Mouse (Mus musculus) intestine, embryonic 16.5 days (tissue): ENCODE results near the gene Necap1. TPM values are rescaled to one million over a fixed set of nuclear protein-coding genes. Genes with fewer than 3 reads are reported as not detected.

Experiments
- ATAC-seq: fragments of 200-750 bp; cut with Nextera tagmentation; 2 replicates; pipeline ENCODE4 v1.8.0; 2017; ENCODE audit warnings: moderate TSS enrichment, moderate library complexity
- H3K27ac ChIP-seq: fragments of 300-500 bp; sonication (generic); 2 replicates; pipeline ENCODE4 v1.5.1; 2014; ENCODE audit warnings: mild to moderate bottlenecking, low read length
- H3K27me3 ChIP-seq: fragments of 300-500 bp; sonication (generic); replicated peaks from 2 replicates; pipeline ENCODE4 v1.6.1; 2014; ENCODE audit warnings: low read length, control low read depth, mixed read lengths; ENCODE audit not compliant: control insufficient read depth, insufficient read depth
- H3K36me3 ChIP-seq: fragments of 300-500 bp; sonication (generic); 2 replicates; pipeline ENCODE4 v1.6.1; 2014; ENCODE audit warnings: low read length, control low read depth; ENCODE audit not compliant: control insufficient read depth, insufficient read depth
- H3K4me1 ChIP-seq: fragments of 300-500 bp; sonication (generic); 2 replicates; pipeline ENCODE4 v1.6.1; 2014; ENCODE audit warnings: low read length, control low read depth, mixed read lengths; ENCODE audit not compliant: control insufficient read depth, insufficient read depth
- H3K4me2 ChIP-seq: fragments of 300-500 bp; sonication (generic); 2 replicates; pipeline ENCODE4 v1.6.1; 2014; ENCODE audit warnings: low read depth, low read length, control low read depth
- H3K4me3 ChIP-seq: fragments of 300-500 bp; sonication (generic); 2 replicates; pipeline ENCODE4 v1.5.1; 2014; ENCODE audit warnings: mild to moderate bottlenecking, low read length
- H3K9ac ChIP-seq: fragments of 300-500 bp; sonication (generic); 2 replicates; pipeline ENCODE4 v1.6.1; 2014; ENCODE audit warnings: low read depth, low read length
- H3K9me3 ChIP-seq: fragments of 300-500 bp; sonication (generic); 2 replicates; pipeline ENCODE4 v1.6.1; 2016; ENCODE audit warnings: low read length, control low read depth; ENCODE audit not compliant: control insufficient read depth
- WGBS: fragments of 180-500 bp; shearing (Covaris S2); extraction: QIAGEN DNeasy Blood & Tissue Kit; methylation state at CpG from one replicate; pipeline ENCODE4 v1.1.7; 2014; 5-methylcytosine and 5-hydroxymethylcytosine counted together
- polyA plus RNA-seq: library from polyadenylated mRNA; unstranded; fragments of >200 nt; fragmentation: Nextera tagmentation; extraction: Ambion mirVana; gene quantifications from 2 replicates; pipeline ENCODE4 v1.2.1, GENCODE M21; 2015

Necap1 gene
- polyA plus RNA-seq, 1 experiment from 2014 or later: 60.8 TPM

DNA sequence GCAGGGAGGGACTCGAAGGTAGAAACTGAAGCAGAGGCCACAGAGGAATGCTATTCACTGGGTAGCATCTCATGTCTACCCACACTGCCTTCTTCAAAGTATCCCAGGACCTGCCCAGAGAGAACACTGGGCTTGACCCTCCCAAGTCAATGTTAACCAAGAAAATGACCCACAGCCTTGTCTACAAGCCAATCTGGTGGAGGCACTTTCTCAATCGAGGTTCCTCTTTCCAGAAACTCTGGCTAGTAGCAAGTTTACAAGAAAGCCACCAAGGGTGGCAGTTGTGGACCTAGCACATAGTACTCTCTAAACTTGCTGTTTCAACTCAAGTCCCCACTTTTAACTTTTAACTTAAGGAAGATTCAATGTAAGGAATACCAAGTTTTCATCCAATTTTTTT lies 21.6 kb upstream of the Necap1 start:
- WGBS: 56% methylated on average over 2 of the region's 2 CpGs
- no peaks in the 10 kb centered on the region for H3K4me1 ChIP-seq
- H3K9me3 ChIP-seq: no peaks in the 10 kb centered on the region
- ATAC-seq: no peak
- no peak overlapping the region for H3K4me3 ChIP-seq
- no peaks in the 10 kb centered on the region for H3K36me3 ChIP-seq
- H3K27me3 ChIP-seq: no peaks in the 10 kb centered on the region
- H3K4me2 ChIP-seq: no peak overlapping the region
- H3K27ac ChIP-seq: no peak overlapping the region
- no peak overlapping the region for H3K9ac ChIP-seq

DNA sequence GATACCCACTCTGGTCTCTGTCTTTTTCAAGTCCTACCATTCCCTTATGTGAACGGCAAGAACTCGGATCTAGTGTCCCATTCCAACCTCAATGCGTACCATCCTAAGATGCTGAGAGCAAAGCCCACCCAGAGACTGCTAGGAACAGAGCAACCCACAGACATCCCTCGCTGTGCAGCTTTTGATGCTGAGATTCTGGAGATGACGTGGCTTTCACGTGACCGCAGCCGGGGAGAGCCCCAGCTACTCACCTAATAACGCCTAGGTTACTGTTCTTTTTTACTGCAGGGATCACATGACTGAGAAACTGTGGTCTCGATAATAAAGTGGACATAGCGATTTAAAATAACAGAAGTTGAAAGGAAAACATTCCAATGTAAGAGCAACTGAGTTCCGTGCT lies 19.7 kb upstream of the Necap1 start:
- WGBS: 73% methylated on average over 12 of the region's 12 CpGs
- no peak for ATAC-seq

GRCm38 (mm10) chr6:122855955-122856354 lies 18.3 kb upstream of the Necap1 start, which contains the start of gene C3ar1:
TSS of gene C3ar1 (minus strand) at chr6:122856161.
- Histone ChIP-seq H3K4me2 (no peak within 1 kb of the TSS), H3K27ac (no peak within 1 kb of the TSS), H3K9ac (no peak within 1 kb of the TSS), H3K27me3 (no peaks in the 10 kb centered on the region), H3K4me1 (no peaks in the 10 kb centered on the region), H3K9me3 (no peaks in the 10 kb centered on the region), H3K4me3 (no peak within 1 kb of the TSS), H3K36me3 (no peaks in the 10 kb centered on the region)
- 55% methylated on average over 7 of the region's 7 CpGs for WGBS
- 0 out of 2 replicates have a peak, but pooled peaks have one; percentile 36 for ATAC-seq

More for the DNA sequence above, 19.7 kb upstream of the Necap1 start:
- H3K4me1 ChIP-seq: no peaks in the 10 kb centered on the region
- no peak overlapping the region for H3K27ac ChIP-seq
- H3K9me3 ChIP-seq: no peaks in the 10 kb centered on the region
- H3K4me3 ChIP-seq: no peak overlapping the region
- H3K36me3 ChIP-seq: no peaks in the 10 kb centered on the region
- H3K4me2 ChIP-seq: no peak overlapping the region
- H3K9ac ChIP-seq: no peak overlapping the region
- no peaks in the 10 kb centered on the region for H3K27me3 ChIP-seq

DNA sequence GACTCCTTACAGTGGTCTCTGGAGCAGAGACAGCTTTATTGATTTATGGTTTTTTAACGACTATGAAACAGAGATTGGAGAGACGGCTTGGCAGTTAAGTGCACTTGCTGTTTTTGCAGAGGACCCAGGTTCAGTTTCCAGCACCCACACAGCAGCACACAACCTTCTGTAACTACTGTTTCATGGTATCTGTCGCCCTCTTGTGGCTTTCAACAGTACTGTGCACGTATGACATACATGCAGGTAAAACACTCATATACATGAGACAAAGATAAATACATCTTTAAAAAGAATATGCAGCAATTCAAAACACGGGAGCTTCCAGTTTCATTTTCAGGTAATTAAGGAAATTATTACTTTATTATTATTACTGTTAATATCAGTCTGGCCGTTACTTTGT lies 11.8 kb upstream of the Necap1 start:
- H3K9ac ChIP-seq: no peak overlapping the region
- no peak for ATAC-seq
- H3K4me1 ChIP-seq: no peaks in the 10 kb centered on the region
- 66% methylated on average over 6 of the region's 6 CpGs for whole genome bisulfite sequencing
- H3K27ac ChIP-seq: no peak overlapping the region
- no peaks in the 10 kb centered on the region for H3K36me3 ChIP-seq
- H3K9me3 ChIP-seq: no peaks in the 10 kb centered on the region; the same call in 1 of the 2 replicates
- H3K4me2 ChIP-seq: no peak overlapping the region
- H3K4me3 ChIP-seq: no peak overlapping the region
- H3K27me3 ChIP-seq: no peaks in the 10 kb centered on the region

GRCm38 (mm10) chr6:122862871-122863270 lies 11.4 kb upstream of the Necap1 start:
- H3K9me3 ChIP-seq: no peaks in the 10 kb centered on the region; the same call in 1 of the 2 replicates
- no peak for ATAC-seq
- H3K4me2 ChIP-seq: no peak overlapping the region
- 82% methylated on average over 1 of the region's 1 CpGs for WGBS
- no peaks in the 10 kb centered on the region for H3K27me3 ChIP-seq
- no peaks in the 10 kb centered on the region for H3K36me3 ChIP-seq
- no peak overlapping the region for H3K4me3 ChIP-seq
- no peak overlapping the region for H3K27ac ChIP-seq
- no peak overlapping the region for H3K9ac ChIP-seq
- H3K4me1 ChIP-seq: no peaks in the 10 kb centered on the region

DNA sequence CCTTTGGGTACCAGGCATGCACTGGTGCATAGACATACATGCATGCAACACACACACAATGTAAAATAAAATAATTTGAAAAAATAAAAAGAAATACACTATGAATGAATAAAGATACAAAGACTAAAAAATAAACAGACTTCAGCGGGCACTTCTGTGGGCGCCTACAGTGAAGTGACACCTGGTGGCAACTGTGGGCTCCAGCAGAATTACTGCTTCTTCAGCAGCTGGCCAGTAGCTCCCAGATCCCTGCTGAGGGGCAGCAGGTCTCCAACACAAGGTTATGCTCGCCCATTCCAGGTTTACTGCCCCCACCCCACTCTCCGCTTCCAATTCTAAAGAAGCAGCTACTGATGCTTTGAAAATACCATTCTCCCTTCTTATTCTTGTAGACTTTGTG lies 6.4 kb upstream of the Necap1 start:
- WGBS: 51% methylated on average over 4 of the region's 4 CpGs
- no peak overlapping the region for H3K4me3 ChIP-seq
- no peaks in the 10 kb centered on the region for H3K9me3 ChIP-seq
- H3K36me3 ChIP-seq: no peaks in the 10 kb centered on the region
- H3K27me3 ChIP-seq: no peaks in the 10 kb centered on the region
- ATAC-seq: no peak
- H3K27ac ChIP-seq: no peak overlapping the region
- no peak overlapping the region for H3K9ac ChIP-seq
- no peaks in the 10 kb centered on the region for H3K4me1 ChIP-seq
- no peak overlapping the region for H3K4me2 ChIP-seq

DNA sequence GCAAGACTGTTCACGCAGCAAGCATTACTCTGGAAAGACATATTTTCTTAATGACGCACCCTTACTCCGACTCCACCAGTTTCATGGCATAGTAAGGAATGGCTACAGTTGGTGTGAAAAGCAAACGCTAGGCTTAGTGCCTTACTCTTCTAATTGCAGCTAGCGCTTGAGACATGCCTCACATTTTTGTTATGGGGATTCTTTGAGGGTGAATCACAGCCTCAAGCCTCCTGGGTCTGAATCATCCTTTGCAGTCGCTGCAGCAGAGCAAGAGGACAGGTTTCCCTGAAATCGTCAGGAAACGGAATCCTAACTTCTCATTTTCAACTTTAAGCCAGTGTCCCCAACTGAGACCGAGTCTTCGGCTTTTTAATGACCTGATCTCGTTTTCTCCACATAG lies 4.4 kb upstream of the Necap1 start:
- no peak overlapping the region for H3K4me2 ChIP-seq
- no peaks in the 10 kb centered on the region for H3K9me3 ChIP-seq
- H3K9ac ChIP-seq: no peak overlapping the region
- no peaks in the 10 kb centered on the region for H3K4me1 ChIP-seq
- no peaks in the 10 kb centered on the region for H3K27me3 ChIP-seq
- WGBS: 75% methylated on average over 11 of the region's 11 CpGs
- no peak overlapping the region for H3K27ac ChIP-seq
- H3K36me3 ChIP-seq: no peaks in the 10 kb centered on the region
- ATAC-seq: no peak
- H3K4me3 ChIP-seq: no peak overlapping the region

DNA sequence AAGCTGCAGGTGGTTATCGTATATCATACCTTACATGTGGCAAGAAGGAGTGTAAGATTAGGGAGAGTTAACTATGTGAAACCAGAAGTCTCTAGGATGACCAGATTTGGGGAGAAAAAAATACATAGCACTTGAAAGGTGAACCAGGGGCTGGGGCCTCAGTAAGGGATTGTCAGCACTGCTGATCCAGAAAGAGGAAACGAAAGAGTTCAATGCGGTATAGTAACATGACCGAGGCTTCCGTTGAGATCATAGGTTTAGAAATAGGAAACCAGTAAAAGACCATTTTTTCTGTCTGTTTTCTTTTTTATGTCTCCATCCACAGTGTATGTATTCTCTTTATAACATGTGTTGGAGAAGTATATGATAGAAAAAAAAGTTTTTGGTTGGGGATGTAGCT lies 1.5 kb upstream of the Necap1 start:
- Histone ChIP-seq H3K4me2 (no peak overlapping the region), H3K36me3 (no peaks in the 10 kb centered on the region), H3K9ac (no peak overlapping the region), H3K27ac (no peak overlapping the region), H3K4me1 (peaks cover 7% of the 10 kb centered on the region), H3K27me3 (no peaks in the 10 kb centered on the region), H3K9me3 (no peaks in the 10 kb centered on the region), H3K4me3 (no peak overlapping the region)
- no peak for ATAC-seq
- WGBS: 92% methylated on average over 5 of the region's 5 CpGs

DNA sequence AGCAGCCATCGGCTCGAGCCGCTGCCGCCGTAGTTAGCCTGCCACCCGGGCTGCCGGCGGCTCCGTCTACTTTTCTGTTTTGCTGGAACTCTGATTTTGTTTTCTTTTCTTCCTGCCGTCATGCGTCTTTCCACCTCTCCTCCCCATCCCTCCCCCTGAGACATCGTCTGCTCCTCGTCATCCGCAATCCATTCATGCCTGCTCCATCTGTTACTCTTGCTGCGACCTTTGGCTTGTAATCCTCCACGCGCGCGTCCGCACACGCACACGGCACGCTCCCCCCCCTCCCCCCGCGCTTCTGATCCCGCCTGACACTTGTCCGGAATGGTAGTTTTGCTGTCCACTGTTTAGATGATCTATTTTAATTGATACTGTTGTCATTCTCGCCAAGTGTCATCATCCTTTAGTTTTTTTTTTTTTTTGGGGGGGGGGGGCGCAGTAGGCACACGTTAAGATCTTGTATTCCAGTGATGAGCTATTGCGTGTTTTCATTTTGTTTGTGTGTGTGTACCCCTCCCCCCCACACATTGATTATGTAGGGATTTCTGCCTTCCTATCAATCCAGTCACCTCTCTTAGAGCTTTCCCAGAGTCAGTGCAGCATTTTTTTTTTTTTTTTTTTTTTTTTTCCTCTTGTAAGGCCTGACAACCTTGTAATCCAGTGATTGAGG lies 581 bp downstream of the Necap1 start:
- Histone ChIP-seq H3K4me2 (peak overlapping the region; percentile 65), H3K27ac (peak overlapping the region; percentile 87), H3K4me3 (peak overlapping the region; percentile 90), H3K4me1 (peaks cover 9% of the 10 kb centered on the region), H3K27me3 (no peaks in the 10 kb centered on the region), H3K36me3 (0 out of 2 replicates have a peak, but pooled peaks cover 3% of the 10 kb centered on the region), H3K9ac (peak overlapping the region; percentile 95), H3K9me3 (no peaks in the 10 kb centered on the region)
- under 1% methylated on average over 31 of the region's 31 CpGs for whole genome bisulfite sequencing
- peak; percentile 82 for ATAC-seq
